Mouse (Mus musculus) ES-Bruce4 (cell line): Measurements from ENCODE around the gene Bloc1s3. TPM values are rescaled to one million over a fixed set of nuclear protein-coding genes. Genes with fewer than 3 reads are reported as not detected.
A peak's percentile ranks its signal among the peaks of the same experiment; 100 is the strongest.

Experiments
- H3K27ac ChIP-seq: 2 replicates; pipeline ENCODE4 v1.5.1; 2012; ENCODE audit warnings: low read length, inconsistent platforms; ENCODE audit not compliant: insufficient read depth
- H3K27me3 ChIP-seq: 2 replicates; pipeline ENCODE4 v1.6.1; 2012; ENCODE audit warnings: mild to moderate bottlenecking, low read length, inconsistent platforms; ENCODE audit not compliant: control insufficient read depth, poor library complexity, insufficient read depth, severe bottlenecking
- H3K36me3 ChIP-seq: 2 replicates; pipeline ENCODE4 v1.6.1; 2012; ENCODE audit warnings: inconsistent platforms, mild to moderate bottlenecking, low read length, moderate library complexity; ENCODE audit not compliant: control insufficient read depth, poor library complexity, insufficient read depth, severe bottlenecking
- H3K4me1 ChIP-seq: one replicate; pipeline ENCODE4 v1.8.1; 2011; ENCODE audit warnings: low read length; ENCODE audit not compliant: control insufficient read depth, insufficient read depth
- H3K4me3 ChIP-seq: 2 replicates; pipeline ENCODE4 v1.5.1; 2011; ENCODE audit warnings: low read depth, mild to moderate bottlenecking, low read length
- H3K9ac ChIP-seq: 2 replicates; pipeline ENCODE4 v1.6.1; 2012; ENCODE audit warnings: low read depth, mild to moderate bottlenecking, inconsistent platforms; ENCODE audit not compliant: poor library complexity, severe bottlenecking
- H3K9me3 ChIP-seq: replicated peaks from 2 replicates; pipeline ENCODE4 v1.6.1; 2012; ENCODE audit warnings: mild to moderate bottlenecking, low read length, inconsistent platforms; ENCODE audit not compliant: control insufficient read depth, poor library complexity, insufficient read depth, severe bottlenecking
- CTCF ChIP-seq: IDR thresholded peaks from one replicate; pipeline ENCODE4 v1.8.1; 2011; ENCODE audit warnings: low read depth, low read length
- EP300 ChIP-seq: IDR thresholded peaks from 2 replicates; pipeline ENCODE4 v1.6.1; 2011; ENCODE audit warnings: low read depth, low read length; ENCODE audit not compliant: insufficient read depth
- POLR2A ChIP-seq: IDR thresholded peaks from one replicate; pipeline ENCODE4 v1.8.1; 2011; ENCODE audit warnings: low read length; ENCODE audit not compliant: insufficient read depth
- polyA plus RNA-seq: library from polyadenylated mRNA; stranded (reverse); fragments of >200 nt; gene quantifications from 2 replicates; pipeline ENCODE4 v1.2.4, GENCODE M21; 2011; ENCODE audit warnings: low read depth; ENCODE audit not compliant: missing spikeins, insufficient read depth, insufficient read length

The Bloc1s3 gene
- polyA plus RNA-seq, 1 experiment: 5.7 TPM

DNA sequence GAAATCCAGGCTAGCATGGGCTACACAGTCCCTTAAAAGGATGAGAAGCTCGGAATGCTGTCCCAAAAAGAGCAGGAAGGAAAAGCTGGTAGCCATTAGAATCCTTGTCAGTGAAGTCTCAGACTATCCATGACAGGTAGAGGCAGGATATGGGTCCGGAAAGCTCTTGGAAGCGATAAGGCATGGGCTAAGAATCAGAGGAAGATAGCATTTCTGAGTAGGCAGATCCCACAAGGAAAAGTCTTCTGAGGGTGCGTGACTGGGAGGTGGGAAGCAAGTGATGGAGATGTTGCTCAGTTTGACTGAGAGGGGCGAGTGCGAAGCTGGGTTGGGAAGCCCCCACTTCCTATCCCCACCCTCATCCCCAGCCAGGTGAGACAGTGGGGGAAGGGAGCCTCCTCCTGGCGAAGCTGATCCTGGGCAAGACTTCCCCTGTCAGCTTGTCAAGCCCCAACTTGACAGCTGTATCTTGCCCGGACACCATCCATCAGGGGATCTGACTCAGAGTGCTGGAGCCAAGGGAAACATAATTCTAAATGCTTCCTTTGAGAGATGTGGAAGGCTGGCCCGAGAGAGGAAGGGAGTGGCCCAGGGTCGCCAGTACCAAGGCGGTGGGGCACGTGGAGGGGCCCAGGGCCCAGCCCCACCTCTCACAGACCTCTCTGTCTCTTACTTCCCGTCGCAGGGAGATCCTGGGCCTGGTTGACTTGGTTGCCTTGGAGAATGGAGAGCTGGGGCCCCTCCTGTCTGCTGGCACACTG is 30.4 kb downstream of the Bloc1s3 start:
- H3K9me3 ChIP-seq: no peaks in the 10 kb centered on the region
- H3K36me3 ChIP-seq: no peaks in the 10 kb centered on the region
- no peaks in the 10 kb centered on the region for H3K27me3 ChIP-seq
- no peak overlapping the region for H3K4me3 ChIP-seq
- no peak overlapping the region for H3K9ac ChIP-seq
- TF ChIP-seq CTCF (peak; percentile 37), EP300 (no peak)
- no peaks in the 10 kb centered on the region for H3K4me1 ChIP-seq
- H3K27ac ChIP-seq: no peak overlapping the region

DNA sequence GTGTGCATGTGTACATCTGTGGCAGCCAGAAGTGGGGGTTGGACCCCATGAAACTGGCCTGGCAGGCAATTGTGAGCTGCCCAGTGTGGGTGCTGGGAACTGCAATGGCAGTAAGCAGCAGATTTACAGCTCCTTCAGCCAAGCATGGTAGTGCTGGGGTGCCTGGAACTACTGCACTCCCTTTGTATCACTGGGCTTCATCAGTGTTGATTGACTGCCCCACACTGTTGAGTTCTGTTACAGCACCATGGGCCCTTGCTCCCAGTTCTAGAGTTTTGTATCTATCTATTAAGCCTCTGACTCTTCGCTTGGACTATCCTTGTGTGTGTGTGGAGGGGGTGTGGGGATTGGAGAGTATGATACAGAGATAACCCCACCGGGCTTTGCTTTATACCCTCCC is 31.1 kb downstream of the Bloc1s3 start:
- Histone ChIP-seq H3K36me3 (no peaks in the 10 kb centered on the region), H3K9ac (no peak overlapping the region), H3K4me1 (no peaks in the 10 kb centered on the region), H3K9me3 (no peaks in the 10 kb centered on the region), H3K27me3 (no peaks in the 10 kb centered on the region), H3K27ac (no peak overlapping the region), H3K4me3 (no peak overlapping the region)
- TF ChIP-seq CTCF: peak; percentile 8
- no peak for TF ChIP-seq POLR2A

DNA sequence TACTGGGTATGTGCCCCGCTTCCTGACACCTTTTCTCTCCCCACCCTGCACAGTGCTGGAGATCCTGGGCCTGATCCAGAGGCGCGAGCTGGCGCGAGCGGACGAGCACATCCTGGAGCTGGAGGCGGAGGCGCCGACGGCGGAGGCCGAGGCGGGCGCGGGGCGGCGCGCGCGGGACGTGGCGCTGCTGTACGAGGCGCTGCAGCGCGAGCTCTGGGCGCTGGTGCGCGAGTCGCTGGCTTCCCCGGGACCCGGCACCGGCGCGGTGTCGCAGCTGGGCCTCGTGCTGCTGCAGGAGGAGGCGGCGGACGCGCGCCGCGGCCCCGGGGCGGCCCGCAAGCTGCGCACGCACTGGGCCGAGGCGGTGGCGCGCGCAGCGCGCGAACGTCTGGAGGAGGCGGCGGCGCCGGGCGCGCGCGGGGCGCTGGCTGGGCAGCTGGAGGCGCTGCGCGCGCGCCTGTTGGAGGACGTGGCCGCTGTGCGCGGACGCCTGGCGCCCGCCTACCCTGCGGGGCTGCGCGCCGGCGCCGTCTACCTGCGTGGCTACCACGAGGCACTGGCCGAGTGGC is 34.2 kb downstream of the Bloc1s3 start:
- peak overlapping the region; percentile 62 for H3K9ac ChIP-seq
- no peaks in the 10 kb centered on the region for H3K36me3 ChIP-seq
- no peaks in the 10 kb centered on the region for H3K9me3 ChIP-seq
- peak overlapping the region; percentile 56 for H3K4me3 ChIP-seq
- no peak overlapping the region for H3K27ac ChIP-seq
- no peaks in the 10 kb centered on the region for H3K27me3 ChIP-seq
- TF ChIP-seq EP300 (no peak), CTCF (no peak), POLR2A (no peak)
- H3K4me1 ChIP-seq: no peaks in the 10 kb centered on the region

DNA sequence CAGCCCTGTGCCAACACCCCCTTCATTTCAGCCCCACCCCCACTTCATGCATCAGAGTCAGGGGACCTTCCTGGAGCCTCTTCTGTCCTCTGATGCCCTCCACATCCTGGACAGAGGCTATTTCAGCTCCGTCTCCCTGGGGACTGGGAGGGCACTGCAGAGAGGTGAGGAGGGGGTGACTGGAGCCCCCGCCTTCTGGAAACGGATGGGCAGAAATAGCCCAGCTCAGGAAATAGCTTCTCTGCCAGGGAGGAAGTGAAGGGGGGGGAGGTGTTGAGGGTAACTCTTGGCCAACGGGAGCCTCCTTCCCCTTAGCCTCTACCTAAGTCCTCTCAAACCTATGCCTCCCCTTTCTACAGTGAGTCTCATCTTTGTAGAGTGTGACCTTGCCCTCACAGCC is 35.8 kb downstream of the Bloc1s3 start:
- Histone ChIP-seq H3K27ac (no peak overlapping the region), H3K4me3 (no peak overlapping the region), H3K4me1 (peaks cover 4% of the 10 kb centered on the region), H3K36me3 (no peaks in the 10 kb centered on the region), H3K27me3 (no peaks in the 10 kb centered on the region), H3K9ac (no peak overlapping the region), H3K9me3 (no peaks in the 10 kb centered on the region)
- no peak for TF ChIP-seq CTCF
- no peak for TF ChIP-seq POLR2A
- no peak for TF ChIP-seq EP300

DNA sequence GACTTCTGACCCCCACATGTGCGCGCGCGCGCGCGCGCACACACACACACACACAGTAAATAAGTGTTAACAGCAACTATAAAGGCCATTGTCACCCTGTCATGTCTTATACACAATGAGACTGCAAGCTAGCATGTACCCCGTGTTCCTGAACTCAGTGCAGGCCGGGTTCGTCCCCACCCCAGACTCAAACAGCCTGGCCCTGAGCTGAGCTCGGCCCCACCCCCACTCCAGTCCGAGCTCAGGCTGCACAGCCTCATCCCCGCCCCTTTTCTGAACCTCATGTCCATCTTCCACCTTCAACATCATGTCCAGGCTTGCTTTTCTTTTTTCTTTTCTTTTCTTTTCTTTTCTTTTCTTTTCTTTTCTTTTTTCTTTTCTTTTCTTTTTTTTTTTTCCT is 37.9 kb downstream of the Bloc1s3 start:
- no peak overlapping the region for H3K27ac ChIP-seq
- H3K9ac ChIP-seq: no peak overlapping the region
- TF ChIP-seq CTCF (no peak), POLR2A (no peak), EP300 (no peak)
- no peaks in the 10 kb centered on the region for H3K27me3 ChIP-seq
- H3K36me3 ChIP-seq: no peaks in the 10 kb centered on the region
- no peaks in the 10 kb centered on the region for H3K9me3 ChIP-seq
- peaks cover 4% of the 10 kb centered on the region for H3K4me1 ChIP-seq
- no peak overlapping the region for H3K4me3 ChIP-seq

DNA sequence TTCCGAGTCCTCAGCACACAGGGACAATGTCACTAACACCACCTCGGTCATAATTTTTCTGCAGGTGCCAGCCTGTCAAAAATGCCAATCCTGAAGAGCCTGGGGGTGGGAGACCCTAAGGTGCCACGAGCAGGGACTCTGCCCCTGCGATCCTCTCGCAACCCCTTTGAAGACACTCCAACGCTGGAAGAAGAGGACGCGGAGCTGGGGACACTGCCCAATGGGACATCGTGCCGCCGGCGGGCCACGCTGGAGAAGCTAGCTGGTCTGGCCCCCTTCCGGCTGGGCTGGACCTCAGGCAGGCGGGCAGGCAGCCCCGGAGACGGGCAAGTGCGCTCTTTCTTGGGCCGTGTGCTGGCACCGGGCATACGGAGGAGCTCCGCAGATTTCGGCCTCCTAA is 38.8 kb downstream of the Bloc1s3 start:
- H3K4me1 ChIP-seq: peaks cover 4% of the 10 kb centered on the region
- peak overlapping the region; percentile 49 for H3K9ac ChIP-seq
- TF ChIP-seq CTCF (no peak), EP300 (no peak), POLR2A (no peak)
- peak overlapping the region; percentile 22 for H3K4me3 ChIP-seq
- no peak overlapping the region for H3K27ac ChIP-seq
- H3K36me3 ChIP-seq: no peaks in the 10 kb centered on the region
- no peaks in the 10 kb centered on the region for H3K9me3 ChIP-seq
- H3K27me3 ChIP-seq: no peaks in the 10 kb centered on the region
